Mouse (Mus musculus): ENCODE data around the gene Arhgef12.

Arhgef12 gene

GRCm38 (mm10) chr9:43076163-43076562, 30.9 kb downstream of the Arhgef12 start:
- DNase-seq (ENCODE audit: low spot score in 2 of 2), result no peak

GRCm38 (mm10) chr9:43074611-43075010, 32.4 kb downstream of the Arhgef12 start:
- no peak for DNase-seq (ENCODE audit: low spot score in 2 of 2)

- DNase-seq (ENCODE audit: low spot score in 2 of 2), result no peak
These were observed 35.3 kb downstream of the Arhgef12 start for GRCm38 (mm10) chr9:43071741-43072140.

- DNase-seq (ENCODE audit: low spot score in 2 of 2), result no peak
These were observed 35.9 kb downstream of the Arhgef12 start for GRCm38 (mm10) chr9:43071176-43071575.

- no peak for DNase-seq (ENCODE audit: low spot score in 2 of 2)
These were observed 36.5 kb downstream of the Arhgef12 start for GRCm38 (mm10) chr9:43070566-43070965.

GRCm38 (mm10) chr9:43070153-43070552, 36.9 kb downstream of the Arhgef12 start:
- DNase-seq (ENCODE audit: low spot score in 2 of 2), result no peak

- DNase-seq (ENCODE audit: low spot score in 2 of 2), result no peak
These were observed 39.1 kb downstream of the Arhgef12 start for GRCm38 (mm10) chr9:43067896-43068295.

- no peak for DNase-seq (ENCODE audit: low spot score in 2 of 2)
These were observed 41.8 kb downstream of the Arhgef12 start for GRCm38 (mm10) chr9:43065231-43065630.

GRCm38 (mm10) chr9:43061545-43061944, 45.5 kb downstream of the Arhgef12 start:
- DNase-seq (ENCODE audit: low spot score in 2 of 2), result no peak

GRCm38 (mm10) chr9:43050391-43050790, 56.6 kb downstream of the Arhgef12 start:
- no peak for DNase-seq (ENCODE audit: low spot score in 2 of 2)

GRCm38 (mm10) chr9:43044481-43044880, 62.6 kb downstream of the Arhgef12 start:
- DNase-seq (ENCODE audit: low spot score in 2 of 2), result no peak

GRCm38 (mm10) chr9:43038466-43038865, 68.6 kb downstream of the Arhgef12 start:
- no peak for DNase-seq (ENCODE audit: low spot score in 2 of 2)

- no peak for DNase-seq (ENCODE audit: low spot score in 2 of 2)
These were observed 71.8 kb downstream of the Arhgef12 start for GRCm38 (mm10) chr9:43035208-43035607.

GRCm38 (mm10) chr9:43034273-43034672, 72.8 kb downstream of the Arhgef12 start:
- no peak for DNase-seq (ENCODE audit: low spot score in 2 of 2)

GRCm38 (mm10) chr9:43027757-43028156, 79.3 kb downstream of the Arhgef12 start:
- DNase-seq (ENCODE audit: low spot score in 2 of 2), result no peak

GRCm38 (mm10) chr9:43021515-43022251, 85.4 kb downstream of the Arhgef12 start:
- no peak for DNase-seq (ENCODE audit: low spot score in 2 of 2)

GRCm38 (mm10) chr9:43019656-43020055, 87.4 kb downstream of the Arhgef12 start:
- DNase-seq (ENCODE audit: low spot score in 2 of 2), result no peak

- DNase-seq (ENCODE audit: low spot score in 2 of 2), result no peak
These were observed 91.3 kb downstream of the Arhgef12 start for GRCm38 (mm10) chr9:43015786-43016185.

GRCm38 (mm10) chr9:43015366-43015765, 91.7 kb downstream of the Arhgef12 start:
- DNase-seq (ENCODE audit: low spot score in 2 of 2), result no peak

- no peak for DNase-seq (ENCODE audit: low spot score in 2 of 2)
These were observed 92.2 kb downstream of the Arhgef12 start for GRCm38 (mm10) chr9:43014886-43015285.

GRCm38 (mm10) chr9:43012541-43012940, 94.5 kb downstream of the Arhgef12 start:
- no peak for DNase-seq (ENCODE audit: low spot score in 2 of 2)

- DNase-seq (ENCODE audit: low spot score in 2 of 2), result no peak
These were observed 96.0 kb downstream of the Arhgef12 start for GRCm38 (mm10) chr9:43011061-43011460.

GRCm38 (mm10) chr9:43003881-43004280, 103.2 kb downstream of the Arhgef12 start:
- no peak for DNase-seq (ENCODE audit: low spot score in 2 of 2)

- no peak for DNase-seq (ENCODE audit: low spot score in 2 of 2)
These were observed 104.0 kb downstream of the Arhgef12 start for GRCm38 (mm10) chr9:43003017-43003416.

All from frontal cortex, postnatal 25 days (tissue).